18 mouse cellular contexts compared by ENCODE assay signal in genomic region chr2:93354621-93355020, GRCm38 (mm10). TPM values are rescaled to one million over a fixed set of nuclear protein-coding genes. Genes with fewer than 3 reads are reported as not detected.
DNase-seq lines count a peak whose midpoint lies in the region; ATAC-seq and TF ChIP-seq lines count a peak whose summit lies in the region.
"Had no signal": no experiment of that assay in that cellular context is flagged by ENCODE, and none has a peak within 500 bp of the region (broad histone marks: within the 10 kb centered on the region; RNA-seq: fewer than 3 reads in every experiment).

No protein-coding gene starts in this region.

- ATAC-seq in heart, embryonic 15.5 days (replicated peaks; ENCODE audit: insufficient number of reproducible peaks, insufficient read depth, low FRiP score, low read depth): no peak
- ATAC-seq in lung, embryonic 14.5 days (ENCODE audit: insufficient read depth): no peak
- ATAC-seq in liver, embryonic 14.5 days (ENCODE audit: insufficient read depth): no peak

- peaks cover 15% of the 10 kb centered on the region for H3K4me1 ChIP-seq in heart, embryonic 15.5 days (replicated peaks)
- no peaks in the 10 kb centered on the region for H3K4me1 ChIP-seq in lung, embryonic 14.5 days (ENCODE audit: insufficient read depth)
- H3K4me1 ChIP-seq in liver, embryonic 14.5 days (replicated peaks; ENCODE audit: control insufficient read depth in 2 of 2, insufficient read depth in 2 of 2, low read length in 1 of 2): peaks cover 34 to 62% of the 10 kb centered on the region in 2 experiments

- H3K4me3 ChIP-seq in heart, embryonic 15.5 days: no peak overlapping the region
- H3K4me3 ChIP-seq in lung, embryonic 14.5 days (ENCODE audit: low read depth, low read length): no peak overlapping the region
- H3K4me3 ChIP-seq in liver, embryonic 14.5 days (ENCODE audit: insufficient read depth in 1 of 2, low read depth in 2 of 2, low read length in 2 of 2): no peak overlapping the region
- H3K4me3 ChIP-seq: forebrain, embryonic 13.5 days; heart, embryonic 12.5 days; hindbrain, embryonic 15.5 days; midbrain, embryonic 12.5 days had no signal

- no peak overlapping the region for H3K4me2 ChIP-seq in heart, embryonic 15.5 days
- no peak overlapping the region for H3K4me2 ChIP-seq in lung, embryonic 14.5 days
- H3K4me2 ChIP-seq in liver, embryonic 14.5 days (ENCODE audit: low read depth): peak overlapping the region; percentile 77
- H3K4me2 ChIP-seq: forebrain, embryonic 13.5 days; heart, embryonic 12.5 days; hindbrain, embryonic 15.5 days; midbrain, embryonic 12.5 days had no signal

- 64% methylated on average over 1 of the region's 1 CpGs for WGBS in heart, embryonic 15.5 days
- WGBS in lung, embryonic 14.5 days: 52% methylated on average over 1 of the region's 1 CpGs
- 35% methylated on average over 1 of the region's 1 CpGs for WGBS in liver, embryonic 14.5 days (ENCODE audit: insufficient replicate concordance)

- no peaks in the 10 kb centered on the region for H3K9me3 ChIP-seq in heart, embryonic 15.5 days (replicated peaks)
- H3K9me3 ChIP-seq in lung, embryonic 14.5 days (ENCODE audit: low read depth, low read length): no peaks in the 10 kb centered on the region
- no peaks in the 10 kb centered on the region for H3K9me3 ChIP-seq in liver, embryonic 14.5 days (ENCODE audit: control insufficient read depth, low read length)
- H3K9me3 ChIP-seq: forebrain, embryonic 13.5 days; heart, embryonic 12.5 days; hindbrain, embryonic 15.5 days; midbrain, embryonic 12.5 days had no signal

- H3K9ac ChIP-seq in heart, embryonic 15.5 days: no peak overlapping the region
- no peak overlapping the region for H3K9ac ChIP-seq in lung, embryonic 14.5 days
- H3K9ac ChIP-seq in liver, embryonic 14.5 days (replicated peaks): peak overlapping the region; percentile 14
- H3K9ac ChIP-seq: forebrain, embryonic 13.5 days; heart, embryonic 12.5 days; hindbrain, embryonic 15.5 days; midbrain, embryonic 12.5 days had no signal

- intact Hi-C loops in heart, postnatal 14 days (cut with DNase I): no loop called here

- no peaks in the 10 kb centered on the region for H3K27me3 ChIP-seq in heart, embryonic 15.5 days
- no peaks in the 10 kb centered on the region for H3K27me3 ChIP-seq in lung, embryonic 14.5 days (ENCODE audit: insufficient read depth, low read length)
- H3K27me3 ChIP-seq in liver, embryonic 14.5 days (ENCODE audit: control insufficient read depth, insufficient read depth, low read length): no peaks in the 10 kb centered on the region
- H3K27me3 ChIP-seq: heart, embryonic 12.5 days; hindbrain, embryonic 15.5 days had no signal

- TF ChIP-seq EP300 in liver, embryonic 14.5 days (IDR thresholded peaks at IDR 0.05; ENCODE audit: low read depth): no peak

- DNase-seq in heart, postnatal 14 days: no peak
- DNase-seq in lung, embryonic 14.5 days: peak; percentile 34
- DNase-seq in lung, adult 18-20 months: no peak
- DNase-seq in c-Kit-positive CD71-positive TER-119-positive erythroid progenitor cells, embryonic 14.5 days (ENCODE audit: low spot score): peak; percentile 25
- no peak for DNase-seq in liver, embryonic 14.5 days (ENCODE audit: low read depth in 3 of 3, low spot score in 3 of 3)
- DNase-seq in right cerebral cortex, postnatal 10 days (ENCODE audit: low spot score in 2 of 2): no peak
- DNase-seq: cerebellum, postnatal 10 days; embryo, embryonic 11 days; gastrocnemius, postnatal 14 days; kidney, adult 2 months; left cerebral cortex, postnatal 4 days; retina, postnatal 1 day; thymus, postnatal 36 days had no signal

- 0 out of 2 replicates have a peak overlapping the region, but pooled peaks have one; percentile 22 for H3K27ac ChIP-seq in heart, embryonic 15.5 days
- peak overlapping the region; percentile 37 for H3K27ac ChIP-seq in lung, embryonic 14.5 days (ENCODE audit: low read depth)
- peak overlapping the region; percentile 27 for H3K27ac ChIP-seq in liver, embryonic 14.5 days
- H3K27ac ChIP-seq: forebrain, embryonic 13.5 days; hindbrain, embryonic 15.5 days; midbrain, embryonic 12.5 days had no signal

- no peak for TF ChIP-seq CTCF in lung, embryonic 14.5 days (IDR thresholded peaks at IDR 0.05; ENCODE audit: low read depth)
- no peak for TF ChIP-seq CTCF in liver, embryonic 14.5 days (IDR thresholded peaks at IDR 0.05; ENCODE audit: low read depth)

- H3K36me3 ChIP-seq in heart, embryonic 15.5 days: no peaks in the 10 kb centered on the region
- no peaks in the 10 kb centered on the region for H3K36me3 ChIP-seq in lung, embryonic 14.5 days (ENCODE audit: insufficient read depth)
- H3K36me3 ChIP-seq in liver, embryonic 14.5 days (replicated peaks; ENCODE audit: control insufficient read depth, insufficient read depth, low read depth): no peaks in the 10 kb centered on the region
- H3K36me3 ChIP-seq: heart, embryonic 12.5 days; hindbrain, embryonic 15.5 days; midbrain, embryonic 12.5 days had no signal

RNA-seq across cellular contexts. Expression of gene Tspan18, which starts 20.3 kb away (rescaled TPM):
- polyA plus RNA-seq in heart, embryonic 15.5 days (2015; fragmentation: Nextera tagmentation; extraction: Ambion mirVana): 31.7 and 39.6 TPM in 2 replicates
- 10 to 100 TPM; 29.9 to 32.7 TPM for total RNA-seq in heart, postnatal 14 days (2021)
- 36.8 and 39.9 TPM in 2 replicates for polyA plus RNA-seq in lung, embryonic 14.5 days (2014; fragmentation: Nextera tagmentation; extraction: Ambion mirVana)
- polyA plus RNA-seq in liver, embryonic 14.5 days (2012; rRNA removed): 2.2 and 2.5 TPM in 2 replicates
- polyA plus RNA-seq in liver, embryonic 14.5 days (2014; fragmentation: Nextera tagmentation; extraction: Ambion mirVana): 2.3 and 3.9 TPM in 2 replicates

Comparison
In these comparisons a context has a peak if more than half of its experiments do, and no peak if none do; other contexts are left out.
1. DNase-seq: peak in lung, embryonic 14.5 days (single experiment) and c-Kit-positive CD71-positive TER-119-positive erythroid progenitor cells, embryonic 14.5 days (single experiment); none in heart, postnatal 14 days (0 of 2), lung, adult 18-20 months (0 of 2), liver, embryonic 14.5 days (0 of 3) and right cerebral cortex, postnatal 10 days (0 of 2).
2. Peak in every context shown above with its lines, with median percentiles within 50 percentile points of each other: H3K27ac ChIP-seq.